Mouse (Mus musculus): Measurements from ENCODE around the gene Cped1.

GRCm38 (mm10) chr6:21989081-21989480 lies 3.4 kb downstream of the Cped1 start:
- TF ChIP-seq SIN3A (IDR thresholded peaks at IDR 0.05; ENCODE audit: low read length) (no peak), MAX (IDR thresholded peaks at IDR 0.05; ENCODE audit: low read length) (no peak), MAZ (IDR thresholded peaks at IDR 0.05; ENCODE audit: low read depth, low read length) (no peak), CHD2 (IDR thresholded peaks at IDR 0.05; ENCODE audit: low read length) (no peak), POLR2A (IDR thresholded peaks at IDR 0.05; ENCODE audit: control insufficient read depth in 1 of 2, insufficient read depth in 1 of 2, low read depth in 1 of 2, low read length in 2 of 2, poor library complexity in 1 of 2) (no peak), MYB (IDR thresholded peaks at IDR 0.05; ENCODE audit: low read depth, low read length) (no peak)
